Mouse (Mus musculus) left cerebral cortex, postnatal 4 days (tissue): Measurements from ENCODE around the gene Cttnbp2nl. TPM values are rescaled to one million over a fixed set of nuclear protein-coding genes. Genes with fewer than 3 reads are reported as not detected.

Source experiments
- DNase-seq: peaks from one replicate; pipeline ENCODE4 v3.0.0-alpha.2; 2022
- intact Hi-C: fragments of 180-260 bp; cut with DNase I; formaldehyde crosslinking; loops from one replicate; pipeline ENCODE4 v1.15.1; 2025
- total RNA-seq, 2 experiments: library from RNA; stranded (reverse); gene quantifications; 2 replicates each; pipeline ENCODE4 v1.2.3; 2021

Cttnbp2nl gene
- total RNA-seq, 2 experiments from 2014 or later: 62.4 to 75.7 TPM

- intact Hi-C loops: no loop called here
- no peak for DNase-seq
These were observed 73.2 kb downstream of the Cttnbp2nl start for GRCm38 (mm10) chr3:104979735-104980134.

GRCm38 (mm10) chr3:104967548-104968300 is 85.2 kb downstream of the Cttnbp2nl start:
- DNase-seq: peak; percentile 82
- intact Hi-C loops: no loop called here

- intact Hi-C loops: no loop called here
- no peak for DNase-seq
These were observed 86.9 kb downstream of the Cttnbp2nl start for GRCm38 (mm10) chr3:104965991-104966554.

- no peak for DNase-seq
- intact Hi-C loops: no loop called here
These were observed 87.7 kb downstream of the Cttnbp2nl start for GRCm38 (mm10) chr3:104965070-104965855.

- DNase-seq: no peak
- intact Hi-C loops: no loop called here
These were observed 89.3 kb downstream of the Cttnbp2nl start for GRCm38 (mm10) chr3:104963331-104964276.

GRCm38 (mm10) chr3:104962866-104963265 is 90.1 kb downstream of the Cttnbp2nl start:
- no peak for DNase-seq
- intact Hi-C loops: no loop called here

- intact Hi-C loops: no loop called here
- DNase-seq: no peak
These were observed 90.8 kb downstream of the Cttnbp2nl start for GRCm38 (mm10) chr3:104962141-104962611.

GRCm38 (mm10) chr3:104961066-104962059 is 91.6 kb downstream of the Cttnbp2nl start, which contains the start of gene Wnt2b:
Wnt2b (minus strand) TSS chr3:104961921.
- intact Hi-C loops: no loop called here
- DNase-seq: no peak

GRCm38 (mm10) chr3:104960026-104961000 is 92.6 kb downstream of the Cttnbp2nl start:
- DNase-seq: no peak
- intact Hi-C loops: no loop called here

GRCm38 (mm10) chr3:104956131-104956581 is 96.8 kb downstream of the Cttnbp2nl start:
- intact Hi-C loops: no loop called here
- no peak for DNase-seq

- intact Hi-C loops: no loop called here
- no peak for DNase-seq
These were observed 98.4 kb downstream of the Cttnbp2nl start for GRCm38 (mm10) chr3:104954551-104954950.

- intact Hi-C loops: no loop called here
These were observed 98.8 kb downstream of the Cttnbp2nl start for GRCm38 (mm10) chr3:104954137-104954536.

GRCm38 (mm10) chr3:104952891-104953670 is 99.9 kb downstream of the Cttnbp2nl start:
- intact Hi-C loops: no loop called here
- no peak for DNase-seq

More at GRCm38 (mm10) chr3:104954137-104954536, 98.8 kb downstream of the Cttnbp2nl start:
- no peak for DNase-seq
